Mouse (Mus musculus) midbrain, embryonic 11.5 days (tissue): ENCODE measurements at regions not wholly inside any gene's neighbourhood (a gene's known extent, or its start where the extent isn't known, plus 50 kb on each side); places are given as distances from the start of the nearest gene placed in this dataset.

ENCODE experiments used
- ATAC-seq: fragments of 200-750 bp; cut with Nextera tagmentation; 2 replicates; pipeline ENCODE4 v1.8.0; 2017; ENCODE audit warnings: moderate TSS enrichment, moderate library complexity; ENCODE audit not compliant: low FRiP score
- DNase-seq: peaks from one replicate; pipeline ENCODE4 v3.0.0; 2015; ENCODE audit warnings: low spot score; ENCODE audit errors: missing footprints
- H3K27ac ChIP-seq: fragments of 300-500 bp; sonication (generic); 2 replicates; pipeline ENCODE4 v1.5.1; 2014; ENCODE audit warnings: low read depth, low read length
- H3K27me3 ChIP-seq: fragments of 300-500 bp; sonication (generic); 2 replicates; pipeline ENCODE4 v1.6.1; 2014; ENCODE audit warnings: mild to moderate bottlenecking, low read length, moderate library complexity, mixed read lengths; ENCODE audit not compliant: control insufficient read depth, insufficient read depth
- H3K36me3 ChIP-seq: fragments of 300-500 bp; sonication (generic); 2 replicates; pipeline ENCODE4 v1.6.1; 2014; ENCODE audit warnings: mild to moderate bottlenecking, low read length, moderate library complexity, mixed read lengths; ENCODE audit not compliant: control insufficient read depth, insufficient read depth
- H3K4me1 ChIP-seq: fragments of 300-500 bp; sonication (generic); 2 replicates; pipeline ENCODE4 v1.6.1; 2014; ENCODE audit warnings: low read length; ENCODE audit not compliant: control insufficient read depth, insufficient read depth
- H3K4me2 ChIP-seq: fragments of 300-500 bp; sonication (generic); 2 replicates; pipeline ENCODE4 v1.6.1; 2014; ENCODE audit warnings: mild to moderate bottlenecking, moderate library complexity
- H3K4me3 ChIP-seq: fragments of 300-500 bp; sonication (generic); 2 replicates; pipeline ENCODE4 v1.5.1; 2014; ENCODE audit warnings: low read depth, low read length
- H3K9ac ChIP-seq: fragments of 300-500 bp; sonication (generic); 2 replicates; pipeline ENCODE4 v1.6.1; 2014; ENCODE audit warnings: low read length
- H3K9me3 ChIP-seq: fragments of 300-500 bp; sonication (generic); 2 replicates; pipeline ENCODE4 v1.6.1; 2016; ENCODE audit warnings: low read length; ENCODE audit not compliant: control insufficient read depth
- WGBS: fragments of 180-500 bp; shearing (Covaris S2); extraction: QIAGEN DNeasy Blood & Tissue Kit; methylation state at CpG from one replicate; pipeline ENCODE4 v1.1.7; 2014; 5-methylcytosine and 5-hydroxymethylcytosine counted together

GRCm38 (mm10) chr2:9758983-9759382 is 122.1 kb upstream of the 4930412O13Rik start:
- Histone ChIP-seq H3K27me3 (no peaks in the 10 kb centered on the region), H3K4me1 (no peaks in the 10 kb centered on the region)
- 86% methylated on average over 7 of the region's 7 CpGs for WGBS

GRCm38 (mm10) chr2:9759389-9760104 is 121.5 kb upstream of the 4930412O13Rik start:
- H3K36me3 ChIP-seq: no peaks in the 10 kb centered on the region
- H3K9ac ChIP-seq: no peak overlapping the region
- H3K27ac ChIP-seq: no peak overlapping the region
- DNase-seq: no peak
- WGBS: 86% methylated on average over 7 of the region's 7 CpGs
- no peaks in the 10 kb centered on the region for H3K9me3 ChIP-seq
- H3K27me3 ChIP-seq: no peaks in the 10 kb centered on the region
- H3K4me1 ChIP-seq: no peaks in the 10 kb centered on the region
- H3K4me3 ChIP-seq: no peak overlapping the region
- H3K4me2 ChIP-seq: no peak overlapping the region
- ATAC-seq: no peak

More at GRCm38 (mm10) chr2:9758983-9759382, 122.1 kb upstream of the 4930412O13Rik start:
- Histone ChIP-seq H3K4me2 (no peak overlapping the region), H3K9me3 (no peaks in the 10 kb centered on the region), H3K9ac (no peak overlapping the region), H3K36me3 (no peaks in the 10 kb centered on the region), H3K27ac (no peak overlapping the region), H3K4me3 (no peak overlapping the region)
- no peak for ATAC-seq
- DNase-seq: no peak

DNA sequence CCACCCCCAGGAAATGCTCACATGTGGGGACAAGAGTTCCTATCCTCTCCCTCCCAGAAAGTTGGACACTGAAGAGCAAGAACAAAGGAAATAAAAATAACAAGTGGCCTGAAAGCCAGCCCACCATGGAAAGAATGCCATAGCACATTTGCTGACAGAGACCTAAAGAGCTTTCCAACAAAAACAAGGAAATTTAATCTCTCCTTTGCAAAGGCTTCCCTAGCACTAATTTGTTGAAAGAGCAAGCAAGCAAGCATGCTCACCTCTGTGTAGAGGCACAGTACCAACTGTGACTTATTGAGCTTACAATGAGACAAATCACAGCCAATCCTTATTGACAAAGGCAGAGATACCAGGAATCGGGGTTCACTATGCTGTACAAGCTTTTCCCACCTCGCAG is 100.9 kb upstream of the 4930412O13Rik start:
- Histone ChIP-seq H3K4me3 (no peak overlapping the region), H3K4me2 (no peak overlapping the region), H3K9me3 (no peaks in the 10 kb centered on the region), H3K27ac (no peak overlapping the region), H3K9ac (no peak overlapping the region), H3K4me1 (no peaks in the 10 kb centered on the region), H3K27me3 (no peaks in the 10 kb centered on the region), H3K36me3 (no peaks in the 10 kb centered on the region)
- 80% methylated on average over 2 of the region's 2 CpGs for WGBS
- ATAC-seq (no peak), DNase-seq (no peak)

DNA sequence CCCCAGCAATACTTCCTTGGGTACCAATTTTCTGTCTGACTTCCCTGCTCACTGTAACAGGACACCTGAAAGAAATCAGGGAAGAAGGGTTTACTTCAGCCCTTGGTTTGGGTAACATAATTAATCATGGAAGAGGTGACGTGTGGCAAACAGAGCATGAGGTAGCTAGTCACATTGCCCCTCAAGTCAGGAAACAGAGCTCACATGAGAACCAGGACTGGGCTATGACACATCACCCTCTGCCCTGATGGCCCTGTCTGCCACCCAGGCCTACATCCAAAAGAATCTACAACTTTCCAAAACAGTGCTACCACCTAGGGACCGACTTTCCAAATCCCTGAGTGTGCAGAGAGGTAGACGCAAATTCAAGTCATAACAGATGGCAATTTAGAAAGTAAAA is 98.4 kb upstream of the 4930412O13Rik start:
- ATAC-seq (no peak), DNase-seq (no peak)
- H3K27ac ChIP-seq: no peak overlapping the region
- H3K27me3 ChIP-seq: no peaks in the 10 kb centered on the region
- WGBS: 80% methylated on average over 3 of the region's 3 CpGs
- no peak overlapping the region for H3K9ac ChIP-seq
- no peaks in the 10 kb centered on the region for H3K36me3 ChIP-seq
- no peaks in the 10 kb centered on the region for H3K9me3 ChIP-seq
- no peaks in the 10 kb centered on the region for H3K4me1 ChIP-seq
- H3K4me2 ChIP-seq: no peak overlapping the region
- H3K4me3 ChIP-seq: no peak overlapping the region

- no peaks in the 10 kb centered on the region for H3K4me1 ChIP-seq
- no peak overlapping the region for H3K27ac ChIP-seq
- no peaks in the 10 kb centered on the region for H3K36me3 ChIP-seq
- no peak overlapping the region for H3K4me3 ChIP-seq
- 82% methylated on average over 1 of the region's 1 CpGs for WGBS
- no peak for DNase-seq
- ATAC-seq: no peak
- no peaks in the 10 kb centered on the region for H3K27me3 ChIP-seq
- H3K4me2 ChIP-seq: no peak overlapping the region
- H3K9me3 ChIP-seq: no peaks in the 10 kb centered on the region
- no peak overlapping the region for H3K9ac ChIP-seq
These were observed 89.1 kb upstream of the 4930412O13Rik start for GRCm38 (mm10) chr2:9791970-9792369.

- Histone ChIP-seq H3K27ac (no peak overlapping the region), H3K4me1 (no peaks in the 10 kb centered on the region), H3K27me3 (no peaks in the 10 kb centered on the region), H3K4me3 (no peak overlapping the region), H3K9ac (no peak overlapping the region), H3K36me3 (no peaks in the 10 kb centered on the region), H3K9me3 (no peaks in the 10 kb centered on the region), H3K4me2 (no peak overlapping the region)
- no peak for DNase-seq
- ATAC-seq: no peak
- 90% methylated on average over 1 of the region's 1 CpGs for WGBS
These were observed 88.7 kb upstream of the 4930412O13Rik start for GRCm38 (mm10) chr2:9792381-9792780.

- Histone ChIP-seq H3K4me2 (no peak overlapping the region), H3K4me1 (no peaks in the 10 kb centered on the region), H3K4me3 (no peak overlapping the region), H3K36me3 (no peaks in the 10 kb centered on the region), H3K9ac (no peak overlapping the region), H3K27ac (no peak overlapping the region), H3K27me3 (no peaks in the 10 kb centered on the region), H3K9me3 (no peaks in the 10 kb centered on the region)
- WGBS: 75% methylated on average over 4 of the region's 4 CpGs
- no peak for DNase-seq
- ATAC-seq: no peak
These were observed 85.7 kb upstream of the 4930412O13Rik start for GRCm38 (mm10) chr2:9795401-9795800.

GRCm38 (mm10) chr2:9801484-9801883 is 79.6 kb upstream of the 4930412O13Rik start:
- H3K4me3 ChIP-seq: no peak overlapping the region
- H3K36me3 ChIP-seq: no peaks in the 10 kb centered on the region
- no peak overlapping the region for H3K9ac ChIP-seq
- no peaks in the 10 kb centered on the region for H3K4me1 ChIP-seq
- H3K27me3 ChIP-seq: no peaks in the 10 kb centered on the region
- WGBS: 83% methylated on average over 8 of the region's 8 CpGs
- H3K4me2 ChIP-seq: no peak overlapping the region
- H3K9me3 ChIP-seq: no peaks in the 10 kb centered on the region
- ATAC-seq: no peak
- DNase-seq: no peak
- H3K27ac ChIP-seq: no peak overlapping the region

DNA sequence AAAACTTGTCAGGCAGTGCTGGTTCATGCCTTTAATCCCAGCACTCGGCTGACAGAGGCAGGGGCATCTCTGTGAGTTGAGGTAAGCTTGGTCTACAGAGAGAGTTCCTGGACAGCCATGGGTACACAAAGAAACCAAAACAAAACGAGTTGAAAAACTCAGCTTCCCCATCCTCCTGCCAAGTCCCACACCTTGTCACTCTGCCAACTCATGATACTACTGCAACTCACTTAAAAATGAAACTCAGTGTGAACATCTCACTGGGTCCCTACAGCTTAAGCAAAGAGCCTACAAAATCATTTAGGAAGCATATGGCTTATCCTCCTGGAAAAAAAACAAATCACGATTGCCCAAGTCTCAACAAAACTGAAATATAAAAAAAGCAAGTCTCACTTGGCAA is 76.7 kb upstream of the 4930412O13Rik start:
- Histone ChIP-seq H3K27ac (no peak overlapping the region), H3K9me3 (no peaks in the 10 kb centered on the region), H3K9ac (no peak overlapping the region), H3K4me3 (no peak overlapping the region), H3K4me1 (no peaks in the 10 kb centered on the region), H3K36me3 (no peaks in the 10 kb centered on the region), H3K27me3 (no peaks in the 10 kb centered on the region), H3K4me2 (no peak overlapping the region)
- no peak for DNase-seq
- WGBS: 77% methylated on average over 3 of the region's 3 CpGs
- no peak for ATAC-seq
